Mouse (Mus musculus) E14TG2a.4 (cell line): Measurements from ENCODE around the gene Pdzrn3.

ENCODE experiments used
- CTCF ChIP-seq: conservative IDR thresholded peaks from 2 replicates; pipeline ENCODE4 v1.5.1; 2014; ENCODE audit warnings: low read length
- POU5F1 ChIP-seq: IDR thresholded peaks from 2 replicates; pipeline ENCODE4 v1.6.1; 2014; ENCODE audit warnings: low read length, borderline replicate concordance

DNA sequence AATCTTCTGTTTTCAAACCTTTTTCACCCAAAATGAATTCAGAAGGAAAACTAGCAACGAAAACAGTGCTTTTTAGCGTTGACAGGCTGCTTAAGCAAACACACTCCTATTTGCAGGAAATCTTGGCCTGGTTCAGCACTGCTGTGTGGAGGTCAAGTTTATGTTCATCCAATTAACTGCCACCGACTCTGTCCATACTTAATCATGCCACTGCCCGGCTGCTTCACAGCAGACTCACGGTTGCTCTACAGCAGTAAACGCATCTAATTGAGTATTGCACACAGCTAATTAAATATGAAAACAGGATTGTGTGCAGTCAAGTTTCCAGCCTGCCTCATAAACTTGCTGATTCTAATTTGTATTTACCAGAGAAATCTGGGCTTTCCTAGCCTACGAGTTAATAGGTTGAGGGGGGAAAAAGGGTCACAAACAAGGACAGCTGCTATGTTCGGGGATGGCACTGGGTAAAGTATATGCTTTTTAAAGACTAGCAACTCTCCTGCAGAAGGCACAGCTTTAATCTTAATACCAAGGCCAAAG lies 183.2 kb downstream of the Pdzrn3 start:
- no peak for TF ChIP-seq CTCF
- TF ChIP-seq POU5F1: no peak
